In the genomic region with DNA sequence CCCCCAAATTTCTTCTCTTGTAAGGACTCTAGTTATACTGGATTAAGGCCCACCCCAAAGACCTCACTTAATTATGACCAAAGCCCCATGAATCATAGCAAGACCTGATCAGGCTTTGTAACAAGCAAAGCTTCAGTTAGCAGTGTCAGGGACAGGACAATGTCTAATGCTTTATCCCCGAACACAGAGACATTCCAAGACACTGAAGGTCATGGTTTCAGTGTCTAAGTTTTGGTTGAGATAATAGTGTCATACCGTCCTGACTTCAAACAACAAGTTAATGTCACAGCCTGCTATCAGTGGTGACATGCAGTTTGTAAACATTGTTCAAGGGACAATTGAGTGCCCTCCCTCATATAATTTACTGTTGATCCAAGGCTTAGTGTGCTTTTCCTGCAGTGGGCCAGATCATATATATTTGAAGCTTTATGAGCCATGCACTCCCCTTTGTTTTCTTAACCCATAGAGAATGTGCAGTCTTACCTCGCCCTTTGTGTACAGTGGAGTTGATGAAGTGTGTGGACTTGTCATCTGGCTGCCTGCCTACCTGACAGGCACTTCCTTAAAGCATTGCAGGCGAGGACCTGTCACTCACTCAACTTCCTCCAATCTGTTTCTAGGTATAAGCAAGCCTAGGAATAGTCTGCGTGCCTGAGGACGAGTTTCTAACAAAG, we compare ENCODE assay signal across 9 mouse cellular contexts.
DNase-seq lines count a peak whose midpoint lies in the region; ATAC-seq and TF ChIP-seq lines count a peak whose summit lies in the region.
"Had no signal": no experiment of that assay in that cellular context is flagged by ENCODE, and none has a peak within 500 bp of the region (broad histone marks: within the 10 kb centered on the region; RNA-seq: fewer than 3 reads in every experiment).

No protein-coding gene starts in this region.

- TF ChIP-seq CTCF in ES-Bruce4 (IDR thresholded peaks at IDR 0.05; ENCODE audit: low read depth, low read length), result no peak
- no peak for TF ChIP-seq CTCF in intestine, postnatal 0 days (IDR thresholded peaks at IDR 0.05; ENCODE audit: low read depth)

- H3K9me3 ChIP-seq in kidney, embryonic 16.5 days (ENCODE audit: low read length), result no peaks in the 10 kb centered on the region
- no peaks in the 10 kb centered on the region for H3K9me3 ChIP-seq in ES-Bruce4 (replicated peaks; ENCODE audit: control insufficient read depth, insufficient read depth, low read length, poor library complexity, severe bottlenecking)
- H3K9me3 ChIP-seq in intestine, postnatal 0 days (ENCODE audit: control insufficient read depth), result no peaks in the 10 kb centered on the region

- no peaks in the 10 kb centered on the region for H3K27me3 ChIP-seq in kidney, embryonic 16.5 days (ENCODE audit: insufficient read depth, low read length)
- no peaks in the 10 kb centered on the region for H3K27me3 ChIP-seq in ES-Bruce4 (ENCODE audit: control insufficient read depth, insufficient read depth, low read length, poor library complexity, severe bottlenecking)
- H3K27me3 ChIP-seq in intestine, postnatal 0 days (replicated peaks; ENCODE audit: control insufficient read depth, insufficient read depth, low read length), result no peaks in the 10 kb centered on the region

- peak overlapping the region; percentile 9; the same call in 1 of the 2 replicates for H3K4me2 ChIP-seq in kidney, embryonic 16.5 days (replicated peaks; ENCODE audit: low read depth, low read length)
- H3K4me2 ChIP-seq in intestine, postnatal 0 days (replicated peaks; ENCODE audit: low read depth), result 0 out of 2 replicates have a peak overlapping the region, but pooled peaks have one; percentile 3

- H3K27ac ChIP-seq in kidney, embryonic 16.5 days (ENCODE audit: low read length), result peak overlapping the region; percentile 69
- H3K27ac ChIP-seq in ES-Bruce4 (ENCODE audit: insufficient read depth, low read length), result peak overlapping the region; percentile 20; the same call in 1 of the 2 replicates
- no peak overlapping the region for H3K27ac ChIP-seq in intestine, postnatal 0 days (ENCODE audit: low read depth, low read length)

- H3K4me3 ChIP-seq in kidney, embryonic 16.5 days (ENCODE audit: low read length), result no peak overlapping the region
- H3K4me3 ChIP-seq in ES-Bruce4 (ENCODE audit: low read depth, low read length), result no peak overlapping the region
- H3K4me3 ChIP-seq in intestine, postnatal 0 days (ENCODE audit: low read depth, low read length), result no peak overlapping the region

- no peak for TF ChIP-seq EP300 in ES-Bruce4 (IDR thresholded peaks at IDR 0.05; ENCODE audit: insufficient read depth, low read depth, low read length)

- no peak overlapping the region for H3K9ac ChIP-seq in kidney, embryonic 16.5 days (replicated peaks; ENCODE audit: low read length)
- H3K9ac ChIP-seq in ES-Bruce4 (ENCODE audit: low read depth, poor library complexity, severe bottlenecking), result no peak overlapping the region
- no peak overlapping the region for H3K9ac ChIP-seq in intestine, postnatal 0 days (ENCODE audit: low read depth, low read length)

- DNase-seq in kidney, postnatal 36 days, result no peak
- DNase-seq in thymus, postnatal 4 days, result no peak
- DNase-seq in thymus, postnatal 14 days, result no peak
- DNase-seq: adrenal gland, adult 8-10 months; kidney, postnatal 10 days had no signal

- no peaks in the 10 kb centered on the region for H3K36me3 ChIP-seq in kidney, embryonic 16.5 days (ENCODE audit: insufficient read depth, low read length)
- no peaks in the 10 kb centered on the region for H3K36me3 ChIP-seq in ES-Bruce4 (ENCODE audit: control insufficient read depth, insufficient read depth, low read length, poor library complexity, severe bottlenecking)
- H3K36me3 ChIP-seq in intestine, postnatal 0 days (ENCODE audit: control insufficient read depth, insufficient read depth), result no peaks in the 10 kb centered on the region

- WGBS in kidney, embryonic 16.5 days, result 8% methylated on average over 6 of the region's 6 CpGs
- 16% methylated on average over 6 of the region's 6 CpGs for WGBS in intestine, postnatal 0 days

- H3K4me1 ChIP-seq in kidney, embryonic 16.5 days (ENCODE audit: insufficient read depth, low read length), result peaks cover 16% of the 10 kb centered on the region
- peaks cover 1% of the 10 kb centered on the region for H3K4me1 ChIP-seq in ES-Bruce4 (ENCODE audit: control insufficient read depth, insufficient read depth, low read length)
- H3K4me1 ChIP-seq in intestine, postnatal 0 days (replicated peaks; ENCODE audit: control insufficient read depth, insufficient read depth, low read length), result no peaks in the 10 kb centered on the region

- TF ChIP-seq POLR2A in ES-Bruce4 (IDR thresholded peaks at IDR 0.05; ENCODE audit: insufficient read depth, low read length), result no peak

- ATAC-seq in kidney, embryonic 16.5 days (ENCODE audit: low FRiP score, low TSS enrichment), result peak; percentile 91
- ATAC-seq in common myeloid progenitor, adult 5-6 weeks (replicated peaks; ENCODE audit: low read depth, poor library complexity, severe bottlenecking), result peak; percentile 76
- no peak for ATAC-seq in intestine, postnatal 0 days
